22 mouse cellular contexts compared by ENCODE assay signal in genomic region chr16:61990397-61991070, GRCm38 (mm10).
DNase-seq lines count a peak whose midpoint lies in the region; ATAC-seq lines count a peak whose summit lies in the region.
"Had no signal": no experiment of that assay in that cellular context is flagged by ENCODE, and none has a peak within 500 bp of the region (broad histone marks: within the 10 kb centered on the region; RNA-seq: fewer than 3 reads in every experiment).

No protein-coding gene starts in this region.

- peak; percentile 3 for DNase-seq in embryo, embryonic 10 days (ENCODE audit: low spot score)
- DNase-seq in embryo, embryonic 9.5 days (ENCODE audit: extremely low spot score), result no peak
- DNase-seq in lung, postnatal 10 days, result no peak
- no peak for DNase-seq in right cerebral cortex, postnatal 36 days (ENCODE audit: low spot score in 2 of 2)
- DNase-seq in embryonic facial prominence, embryonic 10.5 days (ENCODE audit: low spot score), result no peak
- DNase-seq: cerebellum, adult 11-12 months; cerebellum, postnatal 25 days; gastrocnemius, adult 2 months; heart, adult 11 months; kidney, adult 18-20 months; kidney, postnatal 25 days; layer of hippocampus, adult 9-11 months had no signal

- ATAC-seq in forebrain, embryonic 15.5 days (replicated peaks), result peak; percentile 67
- ATAC-seq in hindbrain, embryonic 16.5 days, result peak; percentile 68
- peak; percentile 82 for ATAC-seq in midbrain, embryonic 15.5 days (replicated peaks)
- ATAC-seq: CD4-positive, CD25-positive, alpha-beta regulatory T cell, adult 4 months had no signal

- 12% methylated on average over 1 of the region's 1 CpGs for WGBS in forebrain, embryonic 15.5 days
- 0% methylated on average over 1 of the region's 1 CpGs for WGBS in hindbrain, embryonic 16.5 days
- 8% methylated on average over 1 of the region's 1 CpGs for WGBS in midbrain, embryonic 15.5 days
- WGBS in embryonic facial prominence, embryonic 10.5 days, result 34% methylated on average over 1 of the region's 1 CpGs

- no peak overlapping the region for H3K4me3 ChIP-seq in forebrain, embryonic 15.5 days
- H3K4me3 ChIP-seq in hindbrain, embryonic 16.5 days (ENCODE audit: low read length), result no peak overlapping the region
- H3K4me3 ChIP-seq in midbrain, embryonic 15.5 days, result no peak overlapping the region
- H3K4me3 ChIP-seq in embryonic facial prominence, embryonic 10.5 days, result no peak overlapping the region
- H3K4me3 ChIP-seq: embryonic facial prominence, embryonic 13.5 days; gastrocnemius, adult 2 months; heart, embryonic 15.5 days; limb, embryonic 13.5 days; megakaryocyte, embryonic 14.5 days had no signal

- no peak overlapping the region for H3K4me2 ChIP-seq in forebrain, embryonic 15.5 days (replicated peaks)
- H3K4me2 ChIP-seq in hindbrain, embryonic 16.5 days (ENCODE audit: low read length), result no peak overlapping the region
- H3K4me2 ChIP-seq in midbrain, embryonic 15.5 days, result no peak overlapping the region
- H3K4me2 ChIP-seq: embryonic facial prominence, embryonic 13.5 days; heart, embryonic 15.5 days; limb, embryonic 13.5 days had no signal

- H3K4me1 ChIP-seq in forebrain, embryonic 15.5 days, result peaks cover 4% of the 10 kb centered on the region; the same call in 1 of the 2 replicates
- no peaks in the 10 kb centered on the region; the same call in 1 of the 2 replicates for H3K4me1 ChIP-seq in hindbrain, embryonic 16.5 days (ENCODE audit: control insufficient read depth, insufficient read depth, low read depth, low read length)
- H3K4me1 ChIP-seq in midbrain, embryonic 15.5 days, result peaks cover 6% of the 10 kb centered on the region; the same call in 1 of the 2 replicates
- no peaks in the 10 kb centered on the region for H3K4me1 ChIP-seq in embryonic facial prominence, embryonic 10.5 days
- H3K4me1 ChIP-seq: embryonic facial prominence, embryonic 13.5 days; heart, embryonic 15.5 days; limb, embryonic 13.5 days; megakaryocyte, embryonic 14.5 days had no signal

- H3K27me3 ChIP-seq in forebrain, embryonic 15.5 days, result no peaks in the 10 kb centered on the region
- no peaks in the 10 kb centered on the region for H3K27me3 ChIP-seq in hindbrain, embryonic 16.5 days (replicated peaks; ENCODE audit: control insufficient read depth, insufficient read depth, low read length)
- H3K27me3 ChIP-seq in midbrain, embryonic 15.5 days (replicated peaks), result no peaks in the 10 kb centered on the region
- no peaks in the 10 kb centered on the region for H3K27me3 ChIP-seq in embryonic facial prominence, embryonic 10.5 days (replicated peaks; ENCODE audit: low read depth, poor library complexity, severe bottlenecking)
- H3K27me3 ChIP-seq: embryonic facial prominence, embryonic 13.5 days; heart, embryonic 15.5 days; limb, embryonic 13.5 days; megakaryocyte, embryonic 14.5 days had no signal

- H3K36me3 ChIP-seq in forebrain, embryonic 15.5 days, result no peaks in the 10 kb centered on the region
- no peaks in the 10 kb centered on the region for H3K36me3 ChIP-seq in hindbrain, embryonic 16.5 days (ENCODE audit: control insufficient read depth, insufficient read depth, low read length)
- no peaks in the 10 kb centered on the region for H3K36me3 ChIP-seq in midbrain, embryonic 15.5 days (replicated peaks)
- H3K36me3 ChIP-seq in embryonic facial prominence, embryonic 10.5 days (replicated peaks), result no peaks in the 10 kb centered on the region
- H3K36me3 ChIP-seq: embryonic facial prominence, embryonic 13.5 days; G1E; heart, embryonic 15.5 days; limb, embryonic 13.5 days had no signal

- H3K9ac ChIP-seq in forebrain, embryonic 15.5 days (replicated peaks), result no peak overlapping the region
- H3K9ac ChIP-seq in hindbrain, embryonic 16.5 days (ENCODE audit: low read depth, low read length), result no peak overlapping the region
- no peak overlapping the region for H3K9ac ChIP-seq in midbrain, embryonic 15.5 days
- H3K9ac ChIP-seq: embryonic facial prominence, embryonic 13.5 days; heart, embryonic 15.5 days; limb, embryonic 13.5 days; liver, embryonic 14.5 days had no signal

- H3K27ac ChIP-seq in forebrain, embryonic 15.5 days (replicated peaks), result no peak overlapping the region
- H3K27ac ChIP-seq in hindbrain, embryonic 16.5 days (ENCODE audit: low read depth, low read length), result no peak overlapping the region
- no peak overlapping the region for H3K27ac ChIP-seq in midbrain, embryonic 15.5 days
- H3K27ac ChIP-seq in embryonic facial prominence, embryonic 10.5 days (replicated peaks), result no peak overlapping the region
- H3K27ac ChIP-seq: embryonic facial prominence, embryonic 13.5 days; gastrocnemius, adult 2 months; heart, embryonic 15.5 days; limb, embryonic 13.5 days; liver, embryonic 14.5 days had no signal

- no peaks in the 10 kb centered on the region for H3K9me3 ChIP-seq in forebrain, embryonic 15.5 days
- H3K9me3 ChIP-seq in hindbrain, embryonic 16.5 days (ENCODE audit: control insufficient read depth, low read length), result no peaks in the 10 kb centered on the region
- no peaks in the 10 kb centered on the region for H3K9me3 ChIP-seq in midbrain, embryonic 15.5 days
- no peaks in the 10 kb centered on the region for H3K9me3 ChIP-seq in embryonic facial prominence, embryonic 10.5 days
- H3K9me3 ChIP-seq: embryonic facial prominence, embryonic 13.5 days; G1E; heart, embryonic 15.5 days; limb, embryonic 13.5 days; megakaryocyte, embryonic 14.5 days had no signal
